Mouse (Mus musculus): Measurements from ENCODE around the gene Gm27029.
"Not testable (repeated sequence)": the region's sequence is repeated elsewhere in the genome, so short reads cannot be mapped to it uniquely, and the experiment has no call there.

DNA sequence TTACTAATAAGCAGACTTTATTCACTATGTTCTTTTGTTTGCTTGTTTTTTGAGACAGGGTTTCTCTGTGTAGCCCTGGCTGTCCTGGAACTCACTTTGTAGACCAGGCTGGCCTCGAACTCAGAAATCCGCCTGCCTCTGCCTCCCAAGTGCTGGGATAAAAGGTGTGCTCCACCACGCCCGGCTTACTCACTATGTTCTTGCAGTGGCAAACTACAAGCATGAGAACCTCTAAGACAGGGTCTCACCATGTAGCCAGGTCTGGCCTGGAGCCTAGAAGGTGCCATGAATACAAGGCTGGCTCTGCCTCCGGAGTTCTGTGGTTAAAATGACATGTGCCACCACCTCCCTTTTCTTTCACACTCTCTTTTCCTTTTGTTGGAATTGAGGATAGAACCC, 42.0 kb upstream of the Gm27029 start:
- TF ChIP-seq CTCF (IDR thresholded peaks at IDR 0.05; ENCODE audit: borderline replicate concordance, insufficient read depth, low read depth, low read length); POLR2A (IDR thresholded peaks at IDR 0.05; ENCODE audit: borderline replicate concordance, insufficient read depth, low read length): not testable (repeated sequence)

Data from cerebellum, adult 2 months (tissue).